Mouse (Mus musculus): ENCODE data around the gene Gkn3. TPM values are rescaled to one million over a fixed set of nuclear protein-coding genes. Genes with fewer than 3 reads are reported as not detected.

The Gkn3 gene
- polyA plus RNA-seq, 1 experiment = not detected

DNA sequence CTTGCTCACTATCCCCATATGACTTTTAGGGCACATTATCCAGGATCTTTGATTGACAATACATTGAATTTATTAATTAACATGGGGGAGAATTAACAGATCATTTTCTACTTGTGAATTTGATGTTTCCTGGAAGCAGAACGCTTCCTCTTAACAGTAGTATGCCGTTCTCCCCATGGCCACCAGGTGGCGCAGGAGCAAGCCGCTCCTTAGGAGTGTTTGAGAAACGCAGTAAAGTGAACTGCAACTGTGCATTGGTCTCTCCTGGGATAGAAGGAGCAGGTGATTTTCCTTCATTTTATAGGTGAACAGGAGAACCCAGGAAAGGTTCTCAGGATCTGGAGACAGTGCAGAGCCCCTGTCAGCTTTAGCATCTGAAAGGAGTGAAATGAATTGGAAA, 10.4 kb upstream of the Gkn3 start:
- no peaks in the 10 kb centered on the region for H3K36me3 ChIP-seq (ENCODE audit: control insufficient read depth, insufficient read depth)
- no peak overlapping the region for H3ac ChIP-seq (ENCODE audit: control insufficient read depth, insufficient read length, low read depth)
- H3K4me3 ChIP-seq (ENCODE audit: insufficient read depth, poor library complexity, severe bottlenecking) = no peak overlapping the region
- TF ChIP-seq MYOG (IDR thresholded peaks at IDR 0.05; ENCODE audit: control insufficient read depth, extremely low read depth, insufficient read length) (no peak), CTCF (IDR thresholded peaks at IDR 0.05; ENCODE audit: control insufficient read depth, insufficient read depth, insufficient read length) (peak; percentile 68), MYOD1 (IDR thresholded peaks at IDR 0.05; ENCODE audit: control insufficient read depth, insufficient read length, low read depth) (no peak), MAX (IDR thresholded peaks at IDR 0.05) (no peak)
- H3K79me2 ChIP-seq (ENCODE audit: control insufficient read depth, insufficient read depth) = no peaks in the 10 kb centered on the region
- H3K79me3 ChIP-seq (ENCODE audit: low read depth) = no peaks in the 10 kb centered on the region
- peaks cover 8% of the 10 kb centered on the region for H3K27me3 ChIP-seq (ENCODE audit: control insufficient read depth, insufficient read depth, insufficient read length)

DNA sequence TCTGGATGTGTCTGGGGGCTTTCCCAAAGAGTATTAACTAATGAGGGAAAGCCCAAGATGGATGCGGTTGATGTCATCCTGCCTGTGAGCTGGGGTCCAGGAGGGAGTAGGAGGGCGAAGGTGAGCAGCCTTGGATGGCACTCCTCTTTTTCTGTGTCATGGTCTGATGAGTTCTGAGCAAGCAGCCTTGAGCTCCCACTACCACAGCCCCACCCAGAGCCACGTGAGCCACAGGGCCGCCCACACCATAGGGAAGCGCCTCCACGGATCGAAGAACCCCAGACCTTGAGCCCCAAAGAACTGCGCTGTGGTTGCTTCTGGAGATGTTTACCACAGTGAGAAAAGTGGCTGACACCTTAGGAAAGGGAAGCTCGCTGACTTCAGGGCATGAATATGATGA, 6.0 kb upstream of the Gkn3 start:
- TF ChIP-seq FOSL1 (IDR thresholded peaks at IDR 0.05; ENCODE audit: insufficient read depth, low read length, poor library complexity, severe bottlenecking) = no peak
- TF ChIP-seq MYOG (IDR thresholded peaks at IDR 0.05; ENCODE audit: control insufficient read depth, extremely low read depth, insufficient read length) = no peak
- TF ChIP-seq CEBPB (IDR thresholded peaks at IDR 0.05; ENCODE audit: low read depth) = no peak
- TF ChIP-seq MYOD1 (IDR thresholded peaks at IDR 0.05; ENCODE audit: control insufficient read depth, insufficient read length, low read depth) = no peak
- no peak for TF ChIP-seq USF1 (IDR thresholded peaks at IDR 0.05; ENCODE audit: low read depth)
- TF ChIP-seq MAX (IDR thresholded peaks at IDR 0.05) = no peak
- TF ChIP-seq CTCF (IDR thresholded peaks at IDR 0.05; ENCODE audit: control insufficient read depth, insufficient read depth, insufficient read length) = no peak
- Histone ChIP-seq H3K27me3 (ENCODE audit: control insufficient read depth, insufficient read depth, insufficient read length) (peaks cover 8% of the 10 kb centered on the region), H3K79me3 (ENCODE audit: low read depth) (no peaks in the 10 kb centered on the region), H3ac (ENCODE audit: control insufficient read depth, insufficient read length, low read depth) (no peak overlapping the region), H3K79me2 (ENCODE audit: control insufficient read depth, insufficient read depth) (no peaks in the 10 kb centered on the region), H3K4me3 (ENCODE audit: insufficient read depth, poor library complexity, severe bottlenecking) (no peak overlapping the region), H3K36me3 (ENCODE audit: control insufficient read depth, insufficient read depth) (no peaks in the 10 kb centered on the region)

DNA sequence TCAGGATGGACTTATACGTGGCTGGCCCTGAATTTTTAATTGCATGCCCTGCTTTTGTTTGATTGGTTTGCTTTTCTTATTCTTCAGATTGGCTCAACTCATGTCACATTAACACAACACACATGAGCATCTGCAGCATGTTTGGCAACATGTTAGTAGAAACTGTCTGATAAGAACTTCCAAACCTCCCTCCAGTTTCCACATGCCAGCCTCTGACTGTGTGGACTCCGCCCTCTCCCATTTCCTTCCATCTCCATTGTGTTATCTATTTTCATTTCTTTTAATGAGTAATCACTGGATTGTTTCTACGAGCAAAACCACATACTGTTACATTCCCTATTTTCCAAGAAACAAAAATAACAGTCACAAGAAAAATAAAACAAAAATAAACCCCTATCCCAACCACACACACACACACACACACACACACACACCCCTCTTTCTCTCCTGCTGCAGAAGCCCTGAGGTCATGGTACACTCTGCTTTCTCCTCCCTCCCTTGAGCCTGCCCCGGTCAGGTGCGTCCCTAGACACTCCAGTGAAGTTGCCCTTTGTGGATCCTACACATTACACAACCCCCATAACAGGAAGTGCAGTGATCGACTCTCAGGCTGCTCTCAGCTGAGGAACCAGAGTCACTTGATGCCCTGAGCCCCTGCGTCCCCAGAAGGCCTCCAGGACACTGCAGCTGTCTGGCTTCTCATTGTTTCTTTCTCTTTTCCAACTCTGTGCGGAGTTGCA, 4.9 kb upstream of the Gkn3 start:
- H3K36me3 ChIP-seq (ENCODE audit: control insufficient read depth, insufficient read depth) = no peaks in the 10 kb centered on the region
- no peaks in the 10 kb centered on the region for H3K79me3 ChIP-seq (ENCODE audit: low read depth)
- no peaks in the 10 kb centered on the region for H3K79me2 ChIP-seq (ENCODE audit: control insufficient read depth, insufficient read depth)
- no peak overlapping the region for H3K4me3 ChIP-seq (ENCODE audit: insufficient read depth, poor library complexity, severe bottlenecking)
- no peak overlapping the region for H3ac ChIP-seq (ENCODE audit: control insufficient read depth, insufficient read length, low read depth)
- TF ChIP-seq MAX (IDR thresholded peaks at IDR 0.05) = no peak
- TF ChIP-seq FOSL1 (IDR thresholded peaks at IDR 0.05; ENCODE audit: insufficient read depth, low read length, poor library complexity, severe bottlenecking) = no peak
- TF ChIP-seq CTCF (IDR thresholded peaks at IDR 0.05; ENCODE audit: control insufficient read depth, insufficient read depth, insufficient read length) = no peak
- H3K27me3 ChIP-seq (ENCODE audit: control insufficient read depth, insufficient read depth, insufficient read length) = peaks cover 8% of the 10 kb centered on the region

DNA sequence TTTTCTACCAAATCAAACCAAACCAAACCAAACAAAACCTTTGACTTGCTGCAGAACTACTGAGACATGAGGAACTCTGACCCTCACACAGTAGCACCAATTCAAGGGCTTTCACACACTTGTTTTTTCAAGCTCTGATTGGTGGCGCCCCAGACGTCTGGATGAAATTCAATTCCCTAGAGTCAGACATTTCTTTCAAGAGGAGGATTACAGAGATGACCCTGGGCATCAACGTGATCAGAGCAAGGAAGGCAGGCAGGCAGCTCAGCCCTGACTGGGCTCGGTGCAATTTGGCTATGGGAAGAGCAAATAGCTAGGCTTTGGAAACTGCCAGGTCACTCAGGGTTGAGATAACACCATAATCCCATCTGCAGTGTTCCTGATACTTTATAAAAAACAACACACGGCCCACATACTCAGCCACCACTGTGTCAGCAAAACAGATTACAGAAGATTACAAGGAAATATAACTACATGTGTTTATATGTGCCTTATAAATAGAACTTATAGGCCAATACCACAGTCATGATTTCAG, 787 bp upstream of the Gkn3 start:
- H3K79me3 ChIP-seq (ENCODE audit: low read depth) = no peaks in the 10 kb centered on the region
- no peaks in the 10 kb centered on the region for H3K79me2 ChIP-seq (ENCODE audit: control insufficient read depth, insufficient read depth)
- no peaks in the 10 kb centered on the region for H3K36me3 ChIP-seq (ENCODE audit: control insufficient read depth, insufficient read depth)
- no peak overlapping the region for H3ac ChIP-seq (ENCODE audit: control insufficient read depth, insufficient read length, low read depth)
- no peaks in the 10 kb centered on the region for H3K27me3 ChIP-seq (ENCODE audit: control insufficient read depth, insufficient read depth, insufficient read length)
- no peak for TF ChIP-seq MYOD1 (IDR thresholded peaks at IDR 0.05; ENCODE audit: control insufficient read depth, insufficient read length, low read depth)
- H3K4me3 ChIP-seq (ENCODE audit: insufficient read depth, poor library complexity, severe bottlenecking) = no peak overlapping the region

DNA sequence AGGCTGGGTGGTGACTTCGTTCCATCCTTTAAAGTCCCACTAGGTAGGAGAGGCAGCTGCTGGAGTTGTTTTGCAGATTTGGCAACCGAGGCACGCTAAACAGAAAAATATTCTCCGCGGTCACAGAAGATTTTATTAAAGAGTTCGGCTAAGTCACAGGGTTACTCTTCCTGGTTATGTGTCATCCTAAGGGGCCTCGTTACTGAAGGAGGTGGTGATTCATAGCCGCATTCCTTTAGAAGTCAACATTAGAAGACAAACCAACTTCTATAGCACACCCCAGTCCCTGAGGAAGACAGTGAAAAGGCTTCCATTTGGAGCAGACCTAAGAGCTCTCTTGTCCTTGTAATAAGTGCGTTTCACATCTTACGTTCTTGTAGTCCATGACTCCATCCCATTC, 2.1 kb downstream of the Gkn3 start:
- Histone ChIP-seq H3K36me3 (ENCODE audit: control insufficient read depth, insufficient read depth) (no peaks in the 10 kb centered on the region), H3K27me3 (ENCODE audit: control insufficient read depth, insufficient read depth, insufficient read length) (peaks cover 15% of the 10 kb centered on the region), H3ac (ENCODE audit: control insufficient read depth, insufficient read length, low read depth) (no peak overlapping the region), H3K79me3 (ENCODE audit: low read depth) (no peaks in the 10 kb centered on the region), H3K79me2 (ENCODE audit: control insufficient read depth, insufficient read depth) (no peaks in the 10 kb centered on the region), H3K4me3 (ENCODE audit: insufficient read depth, poor library complexity, severe bottlenecking) (no peak overlapping the region)
- TF ChIP-seq CTCF (IDR thresholded peaks at IDR 0.05; ENCODE audit: control insufficient read depth, insufficient read depth, insufficient read length) = no peak
- TF ChIP-seq FOSL1 (IDR thresholded peaks at IDR 0.05; ENCODE audit: insufficient read depth, low read length, poor library complexity, severe bottlenecking) = peak; percentile 13
- TF ChIP-seq MYOD1 (IDR thresholded peaks at IDR 0.05; ENCODE audit: control insufficient read depth, insufficient read length, low read depth) = no peak

DNA sequence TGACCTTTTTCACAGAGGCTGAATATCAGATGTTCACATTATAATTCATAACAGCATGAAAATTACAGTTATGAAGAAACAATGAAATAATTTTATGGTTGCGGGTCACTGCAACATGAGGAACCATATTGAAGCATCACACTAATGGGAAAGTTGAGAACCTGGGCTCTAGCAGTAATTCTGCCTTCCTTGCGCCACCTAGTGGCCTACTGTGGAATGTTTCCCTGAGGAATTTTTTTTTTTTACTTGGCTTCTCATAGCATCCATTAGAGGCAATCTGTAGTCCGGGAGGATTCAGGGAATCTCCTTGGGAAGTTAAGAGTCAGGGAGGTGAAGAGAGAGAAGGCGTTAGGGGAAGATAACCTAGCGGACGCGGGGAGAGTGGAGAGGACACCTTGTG, 2.5 kb downstream of the Gkn3 start:
- Histone ChIP-seq H3K27me3 (ENCODE audit: control insufficient read depth, insufficient read depth, insufficient read length) (peaks cover 19% of the 10 kb centered on the region), H3ac (ENCODE audit: control insufficient read depth, insufficient read length, low read depth) (peak overlapping the region; percentile 48), H3K79me2 (ENCODE audit: control insufficient read depth, insufficient read depth) (no peaks in the 10 kb centered on the region), H3K4me3 (ENCODE audit: insufficient read depth, poor library complexity, severe bottlenecking) (no peak overlapping the region), H3K79me3 (ENCODE audit: low read depth) (no peaks in the 10 kb centered on the region), H3K36me3 (ENCODE audit: control insufficient read depth, insufficient read depth) (no peaks in the 10 kb centered on the region)
- no peak for TF ChIP-seq MYOG (IDR thresholded peaks at IDR 0.05; ENCODE audit: control insufficient read depth, extremely low read depth, insufficient read length)
- TF ChIP-seq CEBPB (IDR thresholded peaks at IDR 0.05; ENCODE audit: low read depth) = no peak
- TF ChIP-seq MAX (IDR thresholded peaks at IDR 0.05) = no peak
- TF ChIP-seq CTCF (IDR thresholded peaks at IDR 0.05; ENCODE audit: control insufficient read depth, insufficient read depth, insufficient read length) = peak; percentile 4
- no peak for TF ChIP-seq USF1 (IDR thresholded peaks at IDR 0.05; ENCODE audit: low read depth)

All from C2C12 (cell line).